ENCODE assay signal across 16 mouse cellular contexts in genomic region chr6:127318746-127319582, GRCm38 (mm10).
DNase-seq lines count a peak whose midpoint lies in the region; ATAC-seq lines count a peak whose summit lies in the region.
"Had no signal": no experiment of that assay in that cellular context is flagged by ENCODE, and none has a peak within 500 bp of the region (broad histone marks: within the 10 kb centered on the region; RNA-seq: fewer than 3 reads in every experiment).

No protein-coding gene starts in this region.

- H3K27ac ChIP-seq in neural tube, embryonic 13.5 days (replicated peaks): no peak overlapping the region
- peak overlapping the region; percentile 20; the same call in 1 of the 2 replicates for H3K27ac ChIP-seq in forebrain, embryonic 16.5 days (ENCODE audit: low read length)
- peak overlapping the region; percentile 98 for H3K27ac ChIP-seq in liver, embryonic 13.5 days
- H3K27ac ChIP-seq: limb, embryonic 15.5 days; macrophage; stomach, embryonic 15.5 days had no signal

- no peaks in the 10 kb centered on the region for H3K36me3 ChIP-seq in neural tube, embryonic 13.5 days
- no peaks in the 10 kb centered on the region for H3K36me3 ChIP-seq in forebrain, embryonic 16.5 days (ENCODE audit: control insufficient read depth, insufficient read depth)
- H3K36me3 ChIP-seq in liver, embryonic 13.5 days: no peaks in the 10 kb centered on the region
- H3K36me3 ChIP-seq: limb, embryonic 15.5 days; stomach, embryonic 15.5 days had no signal

- no peak overlapping the region for H3K4me2 ChIP-seq in neural tube, embryonic 13.5 days
- no peak overlapping the region for H3K4me2 ChIP-seq in forebrain, embryonic 16.5 days (ENCODE audit: low read length)
- H3K4me2 ChIP-seq in liver, embryonic 13.5 days: peak overlapping the region; percentile 11; the same call in 1 of the 2 replicates
- H3K4me2 ChIP-seq: limb, embryonic 15.5 days; stomach, embryonic 15.5 days had no signal

- intact Hi-C loops in left cerebral cortex, postnatal 10 days (cut with DNase I): no loop called here

- H3K4me1 ChIP-seq in neural tube, embryonic 13.5 days (replicated peaks): no peaks in the 10 kb centered on the region
- H3K4me1 ChIP-seq in forebrain, embryonic 16.5 days (replicated peaks; ENCODE audit: control insufficient read depth, insufficient read depth, low read length): peaks cover 7% of the 10 kb centered on the region; the same call in 1 of the 2 replicates
- peaks cover 67% of the 10 kb centered on the region for H3K4me1 ChIP-seq in liver, embryonic 13.5 days (replicated peaks)
- H3K4me1 ChIP-seq: limb, embryonic 15.5 days; stomach, embryonic 15.5 days had no signal

- peak; percentile 65; the same call in 1 of the 2 replicates for ATAC-seq in neural tube, embryonic 13.5 days (ENCODE audit: low read depth)
- peak; percentile 92 for ATAC-seq in forebrain, embryonic 16.5 days
- no peak for ATAC-seq in liver, embryonic 13.5 days (ENCODE audit: low read depth)
- ATAC-seq: Patski had no signal

- H3K9ac ChIP-seq in neural tube, embryonic 13.5 days: no peak overlapping the region
- H3K9ac ChIP-seq in forebrain, embryonic 16.5 days (replicated peaks; ENCODE audit: low read depth, low read length): no peak overlapping the region
- peak overlapping the region; percentile 46; the same call in 1 of the 2 replicates for H3K9ac ChIP-seq in liver, embryonic 13.5 days
- H3K9ac ChIP-seq: limb, embryonic 15.5 days; stomach, embryonic 15.5 days had no signal

- 24% methylated on average over 8 of the region's 8 CpGs for WGBS in neural tube, embryonic 13.5 days
- WGBS in forebrain, embryonic 16.5 days: 11% methylated on average over 8 of the region's 8 CpGs
- 74% methylated on average over 8 of the region's 8 CpGs for WGBS in liver, embryonic 13.5 days (ENCODE audit: insufficient replicate concordance)

- H3K4me3 ChIP-seq in neural tube, embryonic 13.5 days: no peak overlapping the region
- H3K4me3 ChIP-seq in forebrain, embryonic 16.5 days (replicated peaks; ENCODE audit: low read length): no peak overlapping the region
- H3K4me3 ChIP-seq in liver, embryonic 13.5 days (replicated peaks): no peak overlapping the region
- H3K4me3 ChIP-seq: limb, embryonic 15.5 days; myocyte; stomach, embryonic 15.5 days had no signal

- H3K27me3 ChIP-seq in neural tube, embryonic 13.5 days: no peaks in the 10 kb centered on the region
- H3K27me3 ChIP-seq in forebrain, embryonic 16.5 days (replicated peaks; ENCODE audit: control insufficient read depth, insufficient read depth, low read length): no peaks in the 10 kb centered on the region
- H3K27me3 ChIP-seq in liver, embryonic 13.5 days: 0 out of 2 replicates have a peak, but pooled peaks cover 6% of the 10 kb centered on the region
- H3K27me3 ChIP-seq: limb, embryonic 15.5 days; stomach, embryonic 15.5 days had no signal

- H3K9me3 ChIP-seq in neural tube, embryonic 13.5 days: no peaks in the 10 kb centered on the region
- no peaks in the 10 kb centered on the region for H3K9me3 ChIP-seq in forebrain, embryonic 16.5 days (ENCODE audit: control insufficient read depth, low read length)
- no peaks in the 10 kb centered on the region for H3K9me3 ChIP-seq in liver, embryonic 13.5 days (replicated peaks)
- H3K9me3 ChIP-seq: limb, embryonic 15.5 days; stomach, embryonic 15.5 days had no signal

- no peak for DNase-seq in neural tube, embryonic 10.5 days (ENCODE audit: extremely low spot score, low spot score)
- no peak for DNase-seq in liver, embryonic 13.5 days
- no peak for DNase-seq in layer of hippocampus, adult 8-10 months (ENCODE audit: low spot score in 2 of 2)
- DNase-seq in left cerebral cortex, postnatal 10 days (ENCODE audit: extremely low spot score in 1 of 2, low spot score in 2 of 2): no peak
- no peak for DNase-seq in layer of hippocampus, postnatal 10 days (ENCODE audit: low spot score in 2 of 2)
- DNase-seq: cerebellum, postnatal 25 days; heart, adult 11 months; heart, postnatal 36 days; layer of hippocampus, adult 9-11 months had no signal
